Mouse (Mus musculus) neural tube, embryonic 13.5 days (tissue): ENCODE data around the gene Ahnak2. TPM values are rescaled to one million over a fixed set of nuclear protein-coding genes. Genes with fewer than 3 reads are reported as not detected.

Experiments
- ATAC-seq: fragments of 200-750 bp; cut with Nextera tagmentation; 2 replicates; pipeline ENCODE4 v1.8.0; 2017; ENCODE audit warnings: low read depth, mild to moderate bottlenecking, moderate TSS enrichment, moderate library complexity
- H3K27ac ChIP-seq: fragments of 300-500 bp; sonication (generic); replicated peaks from 2 replicates; pipeline ENCODE4 v1.5.1; 2015; ENCODE audit warnings: moderate library complexity, mild to moderate bottlenecking, inconsistent platforms
- H3K27me3 ChIP-seq: fragments of 300-500 bp; sonication (generic); 2 replicates; pipeline ENCODE4 v1.6.1; 2015; ENCODE audit warnings: mild to moderate bottlenecking, inconsistent platforms
- H3K36me3 ChIP-seq: fragments of 300-500 bp; sonication (generic); 2 replicates; pipeline ENCODE4 v1.6.1; 2015; ENCODE audit warnings: mild to moderate bottlenecking, inconsistent platforms
- H3K4me1 ChIP-seq: fragments of 300-500 bp; sonication (generic); replicated peaks from 2 replicates; pipeline ENCODE4 v1.6.1; 2015; ENCODE audit warnings: inconsistent platforms
- H3K4me2 ChIP-seq: fragments of 300-500 bp; sonication (generic); 2 replicates; pipeline ENCODE4 v1.6.1; 2015; ENCODE audit warnings: inconsistent platforms, mild to moderate bottlenecking, moderate library complexity
- H3K4me3 ChIP-seq: fragments of 300-500 bp; sonication (generic); 2 replicates; pipeline ENCODE4 v1.5.1; 2015; ENCODE audit warnings: mild to moderate bottlenecking, inconsistent platforms
- H3K9ac ChIP-seq: fragments of 300-500 bp; sonication (generic); 2 replicates; pipeline ENCODE4 v1.6.1; 2015; ENCODE audit warnings: moderate library complexity, mild to moderate bottlenecking, inconsistent platforms
- H3K9me3 ChIP-seq: fragments of 300-500 bp; sonication (generic); 2 replicates; pipeline ENCODE4 v1.6.1; 2016; ENCODE audit warnings: inconsistent platforms
- WGBS: fragments of 180-500 bp; shearing (Covaris S2); methylation state at CpG from one replicate; pipeline ENCODE4 v1.1.7; 2015; 5-methylcytosine and 5-hydroxymethylcytosine counted together
- polyA plus RNA-seq: library from polyadenylated mRNA; unstranded; fragments of >200 nt; fragmentation: Nextera tagmentation; extraction: Ambion mirVana; gene quantifications from 2 replicates; pipeline ENCODE4 v1.2.1, GENCODE M21; 2015

The Ahnak2 gene
- polyA plus RNA-seq, 1 experiment from 2014 or later: 2.8 TPM

GRCm38 (mm10) chr12:112734881-112735655 is 67.4 kb downstream of the Ahnak2 start:
- peaks cover 87% of the 10 kb centered on the region for H3K36me3 ChIP-seq
- H3K9ac ChIP-seq: no peak overlapping the region
- H3K4me2 ChIP-seq: no peak overlapping the region
- 89% methylated on average over 19 of the region's 19 CpGs for WGBS
- H3K4me3 ChIP-seq: no peak overlapping the region
- no peaks in the 10 kb centered on the region for H3K27me3 ChIP-seq
- no peaks in the 10 kb centered on the region for H3K4me1 ChIP-seq
- no peak for ATAC-seq
- H3K27ac ChIP-seq: no peak overlapping the region
- H3K9me3 ChIP-seq: no peaks in the 10 kb centered on the region

- Histone ChIP-seq H3K36me3 (peaks cover 83% of the 10 kb centered on the region), H3K27ac (no peak overlapping the region), H3K27me3 (no peaks in the 10 kb centered on the region), H3K9me3 (no peaks in the 10 kb centered on the region), H3K9ac (no peak overlapping the region), H3K4me1 (no peaks in the 10 kb centered on the region), H3K4me2 (no peak overlapping the region), H3K4me3 (no peak overlapping the region)
- ATAC-seq: no peak
- WGBS: 76% methylated on average over 2 of the region's 2 CpGs
Observed at GRCm38 (mm10) chr12:112734108-112734820, 68.2 kb downstream of the Ahnak2 start.

GRCm38 (mm10) chr12:112732591-112732990 is 69.9 kb downstream of the Ahnak2 start:
- WGBS: 92% methylated on average over 10 of the region's 10 CpGs
- H3K4me1 ChIP-seq: peaks cover 2% of the 10 kb centered on the region
- no peaks in the 10 kb centered on the region for H3K9me3 ChIP-seq
- H3K27me3 ChIP-seq: no peaks in the 10 kb centered on the region
- no peak overlapping the region for H3K4me3 ChIP-seq
- no peak overlapping the region for H3K4me2 ChIP-seq
- H3K36me3 ChIP-seq: peaks cover 66% of the 10 kb centered on the region
- no peak overlapping the region for H3K9ac ChIP-seq
- ATAC-seq: no peak
- H3K27ac ChIP-seq: no peak overlapping the region

- no peaks in the 10 kb centered on the region for H3K9me3 ChIP-seq
- H3K27ac ChIP-seq: no peak overlapping the region
- no peak overlapping the region for H3K9ac ChIP-seq
- H3K4me2 ChIP-seq: no peak overlapping the region
- no peak overlapping the region for H3K4me3 ChIP-seq
- ATAC-seq: no peak
- H3K27me3 ChIP-seq: no peaks in the 10 kb centered on the region
- 89% methylated on average over 14 of the region's 14 CpGs for WGBS
- peaks cover 17% of the 10 kb centered on the region for H3K4me1 ChIP-seq
- peaks cover 54% of the 10 kb centered on the region for H3K36me3 ChIP-seq
Observed at GRCm38 (mm10) chr12:112730808-112731207, 71.6 kb downstream of the Ahnak2 start.

GRCm38 (mm10) chr12:112727801-112728200 is 74.7 kb downstream of the Ahnak2 start:
- Histone ChIP-seq H3K4me1 (peaks cover 44% of the 10 kb centered on the region), H3K27me3 (peaks cover 6% of the 10 kb centered on the region), H3K9ac (0 out of 2 replicates have a peak overlapping the region, but pooled peaks have one; percentile 4), H3K36me3 (peaks cover 29% of the 10 kb centered on the region), H3K9me3 (no peaks in the 10 kb centered on the region), H3K27ac (no peak overlapping the region), H3K4me3 (no peak overlapping the region), H3K4me2 (no peak overlapping the region)
- 56% methylated on average over 8 of the region's 8 CpGs for WGBS
- ATAC-seq: no peak

- 76% methylated on average over 11 of the region's 11 CpGs for WGBS
- H3K9ac ChIP-seq: no peak overlapping the region
- H3K4me3 ChIP-seq: no peak overlapping the region
- ATAC-seq: no peak
- peaks cover 55% of the 10 kb centered on the region for H3K4me1 ChIP-seq
- H3K27me3 ChIP-seq: peaks cover 30% of the 10 kb centered on the region
- H3K9me3 ChIP-seq: no peaks in the 10 kb centered on the region
- peaks cover 6% of the 10 kb centered on the region; the same call in 1 of the 2 replicates for H3K36me3 ChIP-seq
- H3K27ac ChIP-seq: no peak overlapping the region
- H3K4me2 ChIP-seq: peak overlapping the region; percentile 93
Observed at GRCm38 (mm10) chr12:112724077-112724805, 78.2 kb downstream of the Ahnak2 start.

- Histone ChIP-seq H3K9ac (peak overlapping the region; percentile 90), H3K4me2 (peak overlapping the region; percentile 93), H3K9me3 (no peaks in the 10 kb centered on the region), H3K27me3 (peaks cover 30% of the 10 kb centered on the region), H3K4me3 (peak overlapping the region; percentile 91), H3K4me1 (peaks cover 55% of the 10 kb centered on the region), H3K36me3 (peaks cover 6% of the 10 kb centered on the region; the same call in 1 of the 2 replicates), H3K27ac (no peak overlapping the region)
- 92% methylated on average over 6 of the region's 6 CpGs for WGBS
- ATAC-seq: no peak
Observed at GRCm38 (mm10) chr12:112723445-112723844, 79.0 kb downstream of the Ahnak2 start.

GRCm38 (mm10) chr12:112723028-112723330 is 79.5 kb downstream of the Ahnak2 start:
- ATAC-seq: peak; percentile 32
- H3K9ac ChIP-seq: peak overlapping the region; percentile 90

GRCm38 (mm10) chr12:112722240-112723027 is 80.0 kb downstream of the Ahnak2 start:
- Histone ChIP-seq H3K9ac (peak overlapping the region; percentile 90), H3K27ac (peak overlapping the region; percentile 62; the same call in 1 of the 2 replicates), H3K27me3 (peaks cover 30% of the 10 kb centered on the region), H3K4me1 (peaks cover 52% of the 10 kb centered on the region), H3K4me3 (peak overlapping the region; percentile 91), H3K9me3 (no peaks in the 10 kb centered on the region), H3K36me3 (peaks cover 6% of the 10 kb centered on the region; the same call in 1 of the 2 replicates), H3K4me2 (peak overlapping the region; percentile 93)
- WGBS: under 1% methylated on average over 70 of the region's 75 CpGs
- ATAC-seq: peak; percentile 52

More at GRCm38 (mm10) chr12:112723028-112723330, 79.5 kb downstream of the Ahnak2 start:
- no peaks in the 10 kb centered on the region for H3K9me3 ChIP-seq
- H3K27ac ChIP-seq: 0 out of 2 replicates have a peak overlapping the region, but pooled peaks have one; percentile 62
- peaks cover 6% of the 10 kb centered on the region; the same call in 1 of the 2 replicates for H3K36me3 ChIP-seq
- H3K4me2 ChIP-seq: peak overlapping the region; percentile 93
- H3K4me3 ChIP-seq: peak overlapping the region; percentile 91
- H3K4me1 ChIP-seq: peaks cover 55% of the 10 kb centered on the region
- WGBS: 9% methylated on average over 5 of the region's 5 CpGs
- H3K27me3 ChIP-seq: peaks cover 30% of the 10 kb centered on the region
